Mouse (Mus musculus): ENCODE results near the gene Fam25c.

DNA sequence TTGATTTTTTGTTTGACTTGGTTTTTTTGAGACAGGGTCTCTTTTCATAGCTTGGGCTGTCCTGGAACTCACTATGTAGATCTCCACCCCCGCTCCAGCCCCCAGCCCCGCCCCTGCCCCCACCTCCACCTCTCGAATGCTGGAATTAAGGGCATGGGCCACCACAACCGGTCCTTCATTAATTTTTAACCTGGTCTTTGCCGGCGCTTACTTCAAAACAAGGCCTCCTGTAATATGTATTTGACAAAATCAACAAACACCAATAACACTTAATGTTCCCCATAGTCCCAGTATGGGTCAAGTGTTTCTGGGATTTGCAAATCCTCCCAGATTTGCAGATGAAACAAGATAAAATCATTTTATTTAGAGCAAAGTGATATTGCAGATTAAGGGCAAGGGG is 5.0 kb upstream of the Fam25c start:
- TF ChIP-seq CTCF (IDR thresholded peaks at IDR 0.05; ENCODE audit: extremely low read depth, insufficient read depth, low read length) (no peak), POLR2A (IDR thresholded peaks at IDR 0.05; ENCODE audit: extremely low read depth, insufficient read depth, low read length) (no peak)

Measured in cortical plate, adult 2 months (tissue).